Mouse (Mus musculus): ENCODE measurements at regions not wholly inside any gene's neighbourhood (a gene's known extent, or its start where the extent isn't known, plus 50 kb on each side); places are given as distances from the start of the nearest gene placed in this dataset.
"Not testable (repeated sequence)": the region's sequence is repeated elsewhere in the genome, so short reads cannot be mapped to it uniquely, and the experiment has no call there.

DNA sequence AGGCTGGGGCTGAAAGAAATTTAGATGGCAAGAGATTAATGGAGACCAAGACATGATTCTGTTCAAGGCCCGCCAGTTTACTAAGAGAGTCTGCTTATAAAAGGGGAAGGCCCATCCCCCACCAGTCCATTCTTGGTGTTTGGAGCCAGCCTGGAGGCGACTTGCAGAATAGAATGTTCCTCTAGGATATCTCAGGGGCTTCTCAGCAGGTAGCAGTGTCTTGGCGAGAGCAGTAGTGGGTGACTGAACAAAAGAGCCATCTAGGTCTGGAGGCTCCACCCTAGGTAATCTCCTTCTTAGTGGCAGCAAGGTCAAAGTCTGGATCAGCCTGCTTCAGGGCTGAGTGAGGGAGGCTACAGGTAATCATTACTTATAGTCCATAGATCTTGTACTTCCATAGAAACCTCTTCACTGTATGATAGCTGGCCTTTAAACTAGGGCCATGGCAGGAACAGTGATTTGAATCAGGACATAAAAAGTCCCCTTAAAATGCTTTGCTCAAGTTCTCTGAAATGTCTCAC lies 166.0 kb upstream of the Gm5538 start:
- DNase-seq (ENCODE audit: low spot score) = not testable (repeated sequence)

DNA sequence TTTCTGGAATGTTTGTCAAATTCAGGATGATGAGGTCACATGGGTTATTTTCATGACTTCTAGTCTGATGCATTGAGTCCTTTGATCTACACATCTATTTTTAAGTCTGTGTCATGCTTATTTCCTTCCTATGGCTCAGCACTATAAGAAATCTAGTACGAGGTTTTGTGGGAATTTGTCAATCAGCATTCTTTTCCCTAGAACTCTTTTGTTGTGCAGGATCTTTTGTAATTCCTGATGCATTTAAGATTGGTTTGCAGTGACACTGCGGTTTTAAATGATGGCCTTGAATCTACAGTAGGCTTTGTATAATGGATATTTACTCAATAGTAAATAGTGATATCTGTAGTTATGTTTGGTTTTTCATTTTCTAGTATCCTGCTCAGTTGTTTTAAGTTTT lies 187.0 kb upstream of the Gm5538 start:
- DNase-seq (ENCODE audit: low spot score) = no peak

DNA sequence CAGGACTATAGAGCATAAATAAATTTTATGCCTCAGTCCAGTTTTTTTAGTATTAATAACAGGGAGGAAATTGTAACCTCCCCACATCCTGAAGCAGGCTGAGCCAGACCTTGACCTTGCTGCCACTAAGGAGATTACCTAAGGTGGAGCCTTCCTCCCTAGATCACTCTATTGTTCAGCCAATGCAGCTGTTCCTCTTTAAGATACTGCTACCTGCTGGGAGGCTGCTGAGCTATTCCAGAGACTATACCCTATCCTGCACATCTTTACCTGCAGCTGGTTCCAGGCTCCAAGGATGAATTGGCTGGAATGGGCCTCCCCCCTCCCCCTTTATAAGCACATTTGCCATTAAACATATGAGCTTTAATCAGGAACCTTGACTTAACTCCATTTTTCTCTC lies 189.0 kb upstream of the Gm5538 start:
- DNase-seq (ENCODE audit: low spot score) = not testable (repeated sequence)

DNA sequence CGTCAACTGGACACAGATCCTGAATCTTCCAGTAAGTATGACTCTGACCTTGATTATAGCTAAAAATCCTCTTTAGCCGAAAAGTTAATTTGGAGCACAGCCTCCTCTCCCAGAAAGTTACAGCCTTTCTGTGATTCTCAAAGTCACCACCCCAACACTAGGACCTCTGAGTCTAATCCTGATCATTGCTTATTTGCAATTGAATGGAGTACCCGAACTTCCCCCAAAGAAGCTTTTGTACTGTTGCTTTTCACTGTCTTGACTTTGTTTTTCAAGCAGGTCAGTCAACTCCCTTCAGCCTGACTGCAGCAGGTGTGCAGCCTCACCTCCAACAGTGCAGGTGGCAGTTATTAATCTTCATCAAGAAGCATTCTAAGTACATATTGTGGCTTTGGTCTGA lies 189.7 kb upstream of the Gm5538 start:
- DNase-seq (ENCODE audit: low spot score) = not testable (repeated sequence)

DNA sequence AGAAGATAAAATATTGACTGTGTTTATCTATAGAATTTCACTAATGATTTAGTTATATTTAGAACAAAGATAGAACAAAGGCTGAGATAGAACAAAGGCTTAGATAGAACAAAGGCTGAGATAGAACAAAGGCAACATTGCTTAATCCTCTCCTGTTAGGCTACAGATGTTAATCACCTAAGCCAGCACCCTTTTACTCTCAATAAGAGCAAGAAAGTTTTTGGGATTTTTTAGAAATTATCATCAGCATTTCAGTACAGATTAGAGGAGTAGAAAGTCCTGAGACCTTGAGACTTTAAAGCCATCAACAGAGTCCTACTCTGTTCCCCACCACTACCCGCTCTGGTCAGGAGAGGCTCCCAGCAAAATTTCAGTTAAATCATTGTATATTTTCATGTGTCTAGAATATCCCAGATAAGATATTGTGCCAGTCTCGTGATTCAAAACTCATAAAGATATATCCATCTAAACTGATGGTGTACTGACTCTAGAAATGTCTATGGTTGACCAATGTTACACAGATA lies 187.2 kb upstream of the Igsf10 start:
- DNase-seq (ENCODE audit: low spot score) = no peak

DNA sequence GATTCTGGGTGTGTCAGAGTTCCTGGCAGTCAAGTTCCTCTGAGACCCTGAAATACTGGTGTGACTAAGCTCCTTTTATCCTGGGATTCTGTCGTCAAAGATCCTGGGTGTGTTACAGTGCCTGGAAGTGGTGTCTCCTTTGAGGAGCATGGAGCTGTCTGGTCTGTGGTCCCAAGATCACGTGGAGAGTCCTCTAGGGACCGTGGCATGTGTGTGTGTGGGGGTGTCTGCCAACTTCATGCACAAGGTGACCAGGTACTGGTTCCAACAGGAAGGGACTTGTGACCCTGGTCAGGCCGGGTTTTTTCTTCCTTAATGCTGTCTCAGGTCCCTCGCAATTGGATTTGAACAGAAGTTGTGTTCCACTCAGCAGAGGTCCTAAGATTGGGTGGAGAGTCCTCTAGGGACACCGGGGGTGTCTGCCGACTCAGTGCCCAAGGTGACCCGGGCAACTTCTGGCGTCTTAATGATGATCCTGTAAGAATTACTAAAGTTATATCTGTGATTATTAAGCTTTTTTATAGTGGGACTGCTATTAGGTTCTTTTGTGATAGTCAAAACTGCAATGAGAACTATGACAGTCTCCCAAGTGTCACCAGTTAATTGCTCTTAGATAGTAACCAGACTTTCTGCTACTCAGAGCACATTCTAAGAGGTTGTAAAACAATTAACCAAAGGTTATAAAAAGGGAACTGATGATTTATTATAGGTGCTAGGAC lies 186.6 kb upstream of the Igsf10 start:
- no peak for DNase-seq (ENCODE audit: low spot score)

DNA sequence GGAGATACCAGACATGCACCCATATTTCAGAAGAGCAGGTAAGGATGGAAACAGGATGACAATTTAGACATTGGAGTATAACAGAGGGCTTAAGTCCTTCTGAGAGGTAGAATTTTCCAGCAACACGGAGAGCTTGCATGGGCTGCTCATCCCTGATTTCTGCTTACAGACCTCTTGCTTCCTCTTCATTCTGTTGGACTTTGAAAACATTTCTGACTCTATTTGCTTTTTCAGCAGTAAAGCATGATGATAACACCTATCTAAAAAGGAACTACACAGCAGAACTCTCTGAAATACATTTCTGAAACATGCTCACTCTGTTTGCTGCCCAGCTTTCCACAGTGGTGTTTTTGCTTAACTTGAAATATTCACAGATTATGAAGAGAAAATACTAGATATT lies 176.6 kb upstream of the Igsf10 start:
- no peak for DNase-seq (ENCODE audit: low spot score)

DNA sequence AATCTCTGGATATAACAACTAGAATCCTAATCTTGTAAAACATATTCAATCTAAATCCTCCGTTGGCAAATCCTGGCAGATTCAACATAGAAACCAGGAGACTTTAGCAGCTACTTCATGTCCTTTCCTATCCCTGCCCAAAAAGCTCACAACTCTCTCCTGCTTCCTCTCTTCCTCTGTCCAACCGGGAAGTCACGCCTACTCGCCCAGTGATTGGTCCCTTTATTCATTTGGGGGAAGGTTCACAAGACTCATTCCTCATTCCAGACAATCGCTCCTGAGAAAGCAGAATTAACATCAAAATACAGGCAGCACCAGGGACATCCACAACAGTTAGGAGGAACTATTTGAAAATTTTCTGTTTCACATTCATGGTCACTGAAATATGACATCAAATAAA lies 133.9 kb upstream of the Igsf10 start:
- no peak for DNase-seq (ENCODE audit: low spot score)

DNA sequence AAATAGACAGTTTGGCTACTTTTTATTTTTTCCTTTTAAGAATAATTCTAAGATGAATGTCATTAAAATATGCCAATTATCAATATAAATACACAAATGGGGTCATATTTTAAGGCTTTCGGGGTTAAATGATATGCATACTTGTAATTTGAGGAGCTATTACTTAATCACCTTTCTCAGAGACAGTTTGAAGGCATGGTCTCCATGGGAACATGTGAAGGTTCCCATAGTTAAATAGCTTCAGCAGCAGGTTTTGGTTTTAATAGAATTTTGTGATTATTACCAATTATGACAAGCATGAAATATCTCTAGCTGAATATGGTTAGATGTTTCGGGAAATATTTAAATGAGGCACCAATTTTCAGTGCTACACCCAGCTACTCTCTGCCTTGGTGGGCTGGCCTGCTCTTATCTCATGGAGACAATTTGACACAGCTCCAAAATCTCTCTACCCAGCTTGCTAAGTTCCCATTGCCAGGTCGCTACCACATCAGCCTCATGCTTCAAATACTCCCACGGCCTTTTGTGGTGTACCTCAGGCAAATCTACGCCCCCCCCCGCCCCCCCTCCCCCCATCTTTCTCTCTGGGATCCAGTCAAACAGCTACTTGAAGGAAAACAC lies 133.4 kb upstream of the Igsf10 start:
- DNase-seq (ENCODE audit: low spot score) = no peak

DNA sequence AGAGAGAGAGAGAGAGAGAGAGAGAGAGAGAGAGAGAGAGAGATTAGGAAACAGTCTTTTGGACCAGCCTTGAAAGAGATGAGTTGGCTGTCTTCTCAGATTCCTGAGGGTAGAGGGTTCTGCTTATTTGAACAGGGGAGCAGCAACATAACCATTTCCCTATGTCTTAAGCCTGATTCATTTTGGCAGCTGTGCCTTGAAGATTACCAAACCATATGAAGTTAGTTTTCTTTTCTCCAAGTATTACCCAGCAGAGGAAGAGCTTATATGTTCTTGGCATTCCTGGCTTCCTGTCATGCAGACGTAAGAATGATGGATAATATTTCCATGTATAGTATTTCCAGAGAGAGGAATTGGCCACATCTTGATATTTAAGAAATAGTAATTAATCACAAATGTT lies 124.8 kb upstream of the Igsf10 start:
- DNase-seq (ENCODE audit: low spot score) = no peak

DNA sequence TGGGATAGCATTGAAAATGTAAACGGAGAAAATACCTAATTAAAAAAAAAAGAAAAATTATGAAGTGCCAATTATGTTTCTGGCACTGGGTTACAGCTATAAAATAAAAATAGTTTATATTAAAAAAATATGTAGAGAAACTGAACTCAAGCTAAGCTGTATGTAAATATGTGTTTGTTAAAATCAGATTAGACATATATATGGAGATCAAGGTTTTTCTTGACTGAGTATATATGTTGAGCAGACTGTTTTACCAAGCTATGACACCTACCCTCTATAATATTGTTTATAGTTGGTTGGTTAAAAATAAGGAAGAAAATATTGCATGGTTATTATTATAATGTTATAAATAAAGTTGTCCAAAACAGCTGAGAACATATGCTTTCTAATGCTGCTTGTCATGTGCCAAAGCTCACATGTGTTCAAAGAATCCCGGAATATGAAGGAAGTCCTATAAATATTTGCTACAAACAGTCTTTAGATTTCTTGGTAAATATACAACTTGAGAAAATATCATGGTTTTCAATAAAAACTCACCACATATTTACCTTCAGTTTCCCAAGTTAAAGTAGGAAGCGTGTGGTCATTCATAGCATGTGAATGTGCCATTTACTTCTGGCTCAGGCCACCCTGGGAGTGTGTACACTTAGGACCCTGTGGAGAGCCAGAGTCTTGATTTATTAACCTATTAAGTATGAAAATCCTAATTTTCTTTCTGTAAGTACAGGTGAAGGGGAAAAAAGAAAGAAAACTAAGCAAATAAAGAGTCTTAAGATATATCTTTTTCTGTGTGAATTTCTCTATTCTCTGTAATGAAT lies 118.4 kb upstream of the Igsf10 start:
- no peak for DNase-seq (ENCODE audit: low spot score)

DNA sequence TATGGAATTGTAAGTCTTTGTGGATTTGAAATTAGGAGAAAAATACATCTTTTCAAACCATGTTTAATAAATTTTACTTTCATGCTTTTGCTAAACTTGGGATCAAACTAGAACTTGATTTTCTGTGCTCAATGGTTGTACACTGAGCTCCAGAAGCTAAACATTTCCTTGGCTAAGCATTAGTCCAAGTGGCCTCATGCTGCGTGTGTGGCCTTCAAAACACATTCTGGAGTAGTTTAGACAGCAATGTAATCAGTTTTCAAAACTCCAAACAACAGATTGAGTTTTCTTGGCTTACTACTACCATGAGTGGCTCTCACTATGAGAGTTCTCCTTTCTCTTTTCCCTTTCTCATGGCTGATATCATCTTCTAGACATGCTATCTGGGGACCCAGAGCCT lies 112.7 kb upstream of the Igsf10 start:
- no peak for DNase-seq (ENCODE audit: low spot score)

DNA sequence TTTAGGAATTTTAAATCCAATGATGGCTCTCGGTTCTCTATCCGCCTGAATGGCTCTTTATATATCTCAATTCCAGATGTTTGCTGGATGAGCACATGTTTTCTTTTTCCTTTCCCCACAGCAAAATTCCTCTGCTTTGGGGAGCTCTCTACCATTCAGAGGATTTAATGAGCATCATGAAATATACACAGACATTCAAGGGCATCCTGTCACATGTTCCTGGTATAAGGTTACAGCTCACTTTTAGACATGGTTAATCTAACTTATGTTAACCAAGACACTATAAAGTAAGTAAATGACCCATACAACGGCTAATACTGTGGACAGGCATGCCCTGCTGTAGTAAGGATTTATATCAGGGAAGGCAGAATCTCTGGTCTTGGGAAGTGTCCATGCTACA lies 106.9 kb upstream of the Igsf10 start:
- DNase-seq (ENCODE audit: low spot score) = no peak

DNA sequence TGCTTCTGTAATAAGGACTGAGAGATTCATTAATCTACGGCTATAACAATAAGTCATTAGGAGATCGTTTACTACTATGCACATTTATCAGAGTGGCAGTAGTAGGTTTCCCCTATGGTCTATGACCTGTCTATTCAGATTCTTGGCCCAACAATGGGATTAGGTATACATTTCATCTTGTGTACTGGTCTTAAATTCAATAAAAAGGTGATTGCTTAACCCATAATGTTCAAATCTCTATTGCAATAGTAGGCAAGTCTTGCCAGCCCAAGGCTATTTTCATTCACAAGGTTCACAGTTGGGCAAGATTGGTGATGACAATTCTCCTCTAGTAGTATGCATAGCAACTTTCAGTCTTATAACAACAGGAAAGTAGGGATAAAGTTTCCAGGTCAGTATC lies 79.4 kb upstream of the Igsf10 start:
- no peak for DNase-seq (ENCODE audit: low spot score)

DNA sequence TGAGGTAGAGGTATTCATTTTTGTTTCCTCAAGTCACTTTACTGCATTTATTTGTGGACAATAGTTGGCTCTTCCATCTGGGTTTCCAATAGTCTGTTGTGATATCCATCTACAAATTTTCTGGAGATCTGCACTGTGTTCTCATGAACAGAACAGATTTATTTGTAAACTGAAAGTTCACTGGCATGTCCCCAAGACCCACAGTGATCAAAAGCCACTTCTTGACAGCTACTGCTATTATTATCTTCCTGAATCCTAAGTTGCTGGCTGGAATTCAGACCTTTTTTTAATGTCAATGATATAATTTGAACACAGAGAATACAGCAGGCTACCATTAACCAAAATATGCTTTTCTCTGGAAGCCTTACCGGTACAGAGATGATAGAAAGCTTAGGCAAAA lies 64.9 kb upstream of the Igsf10 start:
- no peak for DNase-seq (ENCODE audit: low spot score)

DNA sequence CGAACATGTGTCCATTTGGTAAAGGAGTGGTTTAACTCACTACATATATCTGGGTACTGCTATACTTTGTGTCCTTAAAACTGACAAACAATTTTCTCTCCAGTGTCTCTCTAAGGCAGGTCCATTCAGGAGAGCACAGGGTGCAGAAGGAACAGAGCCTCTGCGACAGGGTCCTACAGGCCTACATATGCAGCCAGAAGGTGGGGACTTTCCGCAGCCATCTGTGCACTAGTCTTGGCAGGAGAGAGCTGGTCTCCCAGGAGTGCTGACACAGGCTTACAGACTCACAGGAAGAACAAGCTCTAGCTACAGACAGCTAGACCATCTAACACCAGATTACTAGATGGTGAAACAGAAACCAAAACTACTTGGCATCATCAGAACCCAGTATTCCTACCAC lies 61.8 kb upstream of the Igsf10 start:
- DNase-seq (ENCODE audit: low spot score) = peak; percentile 18

DNA sequence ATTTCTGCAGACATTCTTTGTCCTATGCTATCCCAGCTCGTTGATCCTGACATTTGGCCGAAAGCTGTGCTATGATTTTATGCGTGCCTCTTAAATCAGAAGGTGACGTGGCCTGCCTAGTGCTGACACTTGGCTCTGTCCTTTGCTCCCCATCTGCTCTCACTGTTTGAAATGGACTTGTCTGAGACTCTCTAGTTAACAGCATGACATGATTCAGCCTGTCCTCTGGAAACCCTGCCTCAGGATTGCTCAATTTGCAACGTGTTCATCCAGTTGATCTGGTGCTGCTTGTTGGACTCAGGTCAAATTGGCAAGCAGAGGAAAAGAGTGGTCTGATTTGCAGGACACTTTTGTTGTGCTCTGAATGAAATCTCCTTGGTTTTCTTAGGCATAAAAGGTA lies 57.7 kb upstream of the Igsf10 start:
- DNase-seq (ENCODE audit: low spot score) = peak; percentile 80

DNA sequence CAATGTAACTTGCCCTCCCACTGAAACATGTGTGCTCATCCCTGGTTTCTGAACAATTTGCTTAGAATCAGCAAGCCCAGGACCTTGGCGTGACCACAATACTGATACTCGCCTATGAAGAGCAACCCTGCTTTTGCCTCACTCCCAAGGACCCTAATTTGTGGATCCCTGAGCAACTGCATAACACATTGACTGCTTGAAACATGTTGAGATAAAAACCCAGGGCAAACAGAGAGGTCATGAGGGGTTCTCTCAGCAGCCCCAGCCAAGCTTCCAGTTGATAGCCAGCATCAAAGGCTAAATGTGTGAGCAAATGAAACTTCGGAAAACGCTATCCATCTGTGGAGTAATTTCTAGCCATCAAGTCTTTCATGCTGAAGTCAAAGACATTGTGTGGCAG lies 57.2 kb upstream of the Igsf10 start:
- no peak for DNase-seq (ENCODE audit: low spot score)

Measured in heart, adult 8-10 months (tissue).